Mouse (Mus musculus): Measurements from ENCODE around the gene Gm10282. TPM values are rescaled to one million over a fixed set of nuclear protein-coding genes. Genes with fewer than 3 reads are reported as not detected.

Gm10282 gene
- polyA plus RNA-seq, 1 experiment: not detected

GRCm38 (mm10) chr8:72318801-72319322 is 13.8 kb upstream of the Gm10282 start, which contains the start of gene Klf2:
Klf2 (plus strand) TSS chr8:72319033.
- TF ChIP-seq POLR2A (IDR thresholded peaks at IDR 0.05; ENCODE audit: borderline replicate concordance, low read depth, low read length) (peak; percentile 99), CTCF (IDR thresholded peaks at IDR 0.05; ENCODE audit: low read depth, low read length) (no peak)
- H3K4me1 ChIP-seq (ENCODE audit: control insufficient read depth, insufficient read depth, low read length): peaks cover 45% of the 10 kb centered on the region
- peak within 1 kb of the TSS; percentile 42 for H3K27ac ChIP-seq (ENCODE audit: insufficient read depth, low read depth, low read length)
- H3K4me3 ChIP-seq (ENCODE audit: insufficient read depth, low read length): peak within 1 kb of the TSS; percentile 79

GRCm38 (mm10) chr8:72317741-72318301 is 12.8 kb upstream of the Gm10282 start:
- Histone ChIP-seq H3K4me3 (ENCODE audit: insufficient read depth, low read length) (no peak overlapping the region), H3K4me1 (ENCODE audit: control insufficient read depth, insufficient read depth, low read length) (peaks cover 36% of the 10 kb centered on the region), H3K27ac (ENCODE audit: insufficient read depth, low read depth, low read length) (peak overlapping the region; percentile 64)
- TF ChIP-seq CTCF (IDR thresholded peaks at IDR 0.05; ENCODE audit: low read depth, low read length) (no peak), POLR2A (IDR thresholded peaks at IDR 0.05; ENCODE audit: borderline replicate concordance, low read depth, low read length) (no peak)

GRCm38 (mm10) chr8:72316053-72316695 is 11.1 kb upstream of the Gm10282 start:
- peaks cover 29% of the 10 kb centered on the region for H3K4me1 ChIP-seq (ENCODE audit: control insufficient read depth, insufficient read depth, low read length)
- H3K4me3 ChIP-seq (ENCODE audit: insufficient read depth, low read length): no peak overlapping the region
- no peak overlapping the region for H3K27ac ChIP-seq (ENCODE audit: insufficient read depth, low read depth, low read length)
- TF ChIP-seq CTCF (IDR thresholded peaks at IDR 0.05; ENCODE audit: low read depth, low read length) (no peak), POLR2A (IDR thresholded peaks at IDR 0.05; ENCODE audit: borderline replicate concordance, low read depth, low read length) (no peak)

- H3K4me3 ChIP-seq (ENCODE audit: insufficient read depth, low read length): no peak overlapping the region
- peaks cover 22% of the 10 kb centered on the region for H3K4me1 ChIP-seq (ENCODE audit: control insufficient read depth, insufficient read depth, low read length)
- H3K27ac ChIP-seq (ENCODE audit: insufficient read depth, low read depth, low read length): no peak overlapping the region
- TF ChIP-seq POLR2A (IDR thresholded peaks at IDR 0.05; ENCODE audit: borderline replicate concordance, low read depth, low read length): no peak
- TF ChIP-seq CTCF (IDR thresholded peaks at IDR 0.05; ENCODE audit: low read depth, low read length): no peak
These were observed 8.0 kb upstream of the Gm10282 start for GRCm38 (mm10) chr8:72312926-72313518.

GRCm38 (mm10) chr8:72310849-72311506 is 5.9 kb upstream of the Gm10282 start:
- no peak overlapping the region for H3K27ac ChIP-seq (ENCODE audit: insufficient read depth, low read depth, low read length)
- peaks cover 11% of the 10 kb centered on the region for H3K4me1 ChIP-seq (ENCODE audit: control insufficient read depth, insufficient read depth, low read length)
- TF ChIP-seq POLR2A (IDR thresholded peaks at IDR 0.05; ENCODE audit: borderline replicate concordance, low read depth, low read length) (no peak), CTCF (IDR thresholded peaks at IDR 0.05; ENCODE audit: low read depth, low read length) (no peak)
- no peak overlapping the region for H3K4me3 ChIP-seq (ENCODE audit: insufficient read depth, low read length)

GRCm38 (mm10) chr8:72308276-72308675 is 3.2 kb upstream of the Gm10282 start:
- TF ChIP-seq CTCF (IDR thresholded peaks at IDR 0.05; ENCODE audit: low read depth, low read length): no peak
- TF ChIP-seq POLR2A (IDR thresholded peaks at IDR 0.05; ENCODE audit: borderline replicate concordance, low read depth, low read length): no peak
- H3K4me1 ChIP-seq (ENCODE audit: control insufficient read depth, insufficient read depth, low read length): peaks cover 10% of the 10 kb centered on the region
- no peak overlapping the region for H3K27ac ChIP-seq (ENCODE audit: insufficient read depth, low read depth, low read length)
- H3K4me3 ChIP-seq (ENCODE audit: insufficient read depth, low read length): no peak overlapping the region

GRCm38 (mm10) chr8:72306913-72307312 is 1.9 kb upstream of the Gm10282 start:
- H3K27ac ChIP-seq (ENCODE audit: insufficient read depth, low read depth, low read length): no peak overlapping the region
- peaks cover 13% of the 10 kb centered on the region for H3K4me1 ChIP-seq (ENCODE audit: control insufficient read depth, insufficient read depth, low read length)
- no peak for TF ChIP-seq POLR2A (IDR thresholded peaks at IDR 0.05; ENCODE audit: borderline replicate concordance, low read depth, low read length)
- TF ChIP-seq CTCF (IDR thresholded peaks at IDR 0.05; ENCODE audit: low read depth, low read length): no peak
- H3K4me3 ChIP-seq (ENCODE audit: insufficient read depth, low read length): no peak overlapping the region

- TF ChIP-seq CTCF (IDR thresholded peaks at IDR 0.05; ENCODE audit: low read depth, low read length): no peak
- TF ChIP-seq POLR2A (IDR thresholded peaks at IDR 0.05; ENCODE audit: borderline replicate concordance, low read depth, low read length): no peak
- peak overlapping the region; percentile 57 for H3K4me3 ChIP-seq (ENCODE audit: insufficient read depth, low read length)
- peaks cover 7% of the 10 kb centered on the region for H3K4me1 ChIP-seq (ENCODE audit: control insufficient read depth, insufficient read depth, low read length)
- peak overlapping the region; percentile 88 for H3K27ac ChIP-seq (ENCODE audit: insufficient read depth, low read depth, low read length)
These were observed 1.4 kb downstream of the Gm10282 start for GRCm38 (mm10) chr8:72303633-72304032.

- Histone ChIP-seq H3K27ac (ENCODE audit: insufficient read depth, low read depth, low read length) (peak overlapping the region; percentile 88), H3K4me1 (ENCODE audit: control insufficient read depth, insufficient read depth, low read length) (peaks cover 7% of the 10 kb centered on the region), H3K4me3 (ENCODE audit: insufficient read depth, low read length) (peak overlapping the region; percentile 57; the same call in 1 of the 2 replicates)
- TF ChIP-seq POLR2A (IDR thresholded peaks at IDR 0.05; ENCODE audit: borderline replicate concordance, low read depth, low read length) (no peak), CTCF (IDR thresholded peaks at IDR 0.05; ENCODE audit: low read depth, low read length) (no peak)
These were observed 2.0 kb downstream of the Gm10282 start for GRCm38 (mm10) chr8:72302986-72303612.
